Mouse (Mus musculus) layer of hippocampus, postnatal 14 days (tissue): ENCODE data around the gene Atp8a1. TPM values are rescaled to one million over a fixed set of nuclear protein-coding genes. Genes with fewer than 3 reads are reported as not detected.

Experiments used
- DNase-seq, 2 experiments: peaks; one replicate each; pipeline ENCODE4 v3.0.0; 2021 to 2022; ENCODE audit warnings: low spot score in 2 of 2, mixed read lengths in 1 of 2
- microRNA-seq, 2 experiments: library from miRNA; unstranded; fragments of <30 nt; microRNA quantifications; one replicate each; pipeline ENCODE4 v1.2.0; 2021
- total RNA-seq, 2 experiments: library from RNA; stranded (reverse); gene quantifications; 2 replicates each; pipeline ENCODE4 v1.2.3; 2021

Gene Atp8a1
- total RNA-seq, 2 experiments from 2014 or later = 141 to 150 TPM

- no peak for DNase-seq
These were observed 271.5 kb downstream of the Atp8a1 start for GRCm38 (mm10) chr5:67575705-67576104.

- DNase-seq = no peak
These were observed 273.2 kb downstream of the Atp8a1 start for GRCm38 (mm10) chr5:67574039-67574438.

GRCm38 (mm10) chr5:67572552-67573155 lies 274.6 kb downstream of the Atp8a1 start:
- DNase-seq = no peak

Small RNA genes within 50 kb of the gene (microRNA-seq; reads per million reads assigned to microRNA genes)
- gene Gm23617 = 0 reads per million in 2 experiments

Other genes starting within 250 kb of the Atp8a1 start
- under 1 TPM; 0.21 to 0.23 TPM for gene Shisa3, start 239.6 kb downstream of the Atp8a1 start, total RNA-seq
- gene Gm5108, start 94.2 kb upstream of the Atp8a1 start, total RNA-seq = not detected
- gene Gm21905, start 99.0 kb upstream of the Atp8a1 start, total RNA-seq = not detected
- not detected for gene Grxcr1, start 184.4 kb upstream of the Atp8a1 start, total RNA-seq